Comparison of ENCODE assay signal across 9 mouse cellular contexts in genomic region chr16:48941805-48942204, GRCm38 (mm10). TPM values are rescaled to one million over a fixed set of nuclear protein-coding genes. Genes with fewer than 3 reads are reported as not detected.
DNase-seq lines count a peak whose midpoint lies in the region; ATAC-seq and TF ChIP-seq lines count a peak whose summit lies in the region.
"Had no signal": no experiment of that assay in that cellular context is flagged by ENCODE, and none has a peak within 500 bp of the region (broad histone marks: within the 10 kb centered on the region; RNA-seq: fewer than 3 reads in every experiment).

No protein-coding gene starts in this region.

- H3K4me3 ChIP-seq in kidney, postnatal 0 days (replicated peaks; ENCODE audit: low read depth, low read length), result no peak overlapping the region
- H3K4me3 ChIP-seq in kidney, embryonic 14.5 days (ENCODE audit: low read length), result no peak overlapping the region
- no peak overlapping the region for H3K4me3 ChIP-seq in E14TG2a.4 (replicated peaks; ENCODE audit: low read length)
- H3K4me3 ChIP-seq: embryonic facial prominence, embryonic 15.5 days had no signal

- H3K27me3 ChIP-seq in kidney, postnatal 0 days (ENCODE audit: insufficient read depth, low read length), result no peaks in the 10 kb centered on the region
- no peaks in the 10 kb centered on the region for H3K27me3 ChIP-seq in kidney, embryonic 14.5 days (ENCODE audit: control insufficient read depth, insufficient read depth, low read length)
- no peaks in the 10 kb centered on the region for H3K27me3 ChIP-seq in E14TG2a.4 (ENCODE audit: insufficient read depth, low read length)
- H3K27me3 ChIP-seq: embryonic facial prominence, embryonic 15.5 days had no signal

- no peaks in the 10 kb centered on the region for H3K4me1 ChIP-seq in kidney, postnatal 0 days (replicated peaks; ENCODE audit: insufficient read depth, low read length)
- H3K4me1 ChIP-seq in kidney, embryonic 14.5 days (ENCODE audit: control insufficient read depth, insufficient read depth, low read length), result no peaks in the 10 kb centered on the region
- H3K4me1 ChIP-seq in E14TG2a.4 (replicated peaks; ENCODE audit: low read depth, low read length), result no peaks in the 10 kb centered on the region
- H3K4me1 ChIP-seq: embryonic facial prominence, embryonic 15.5 days had no signal

- H3K4me2 ChIP-seq in kidney, postnatal 0 days (ENCODE audit: low read length), result no peak overlapping the region
- H3K4me2 ChIP-seq in kidney, embryonic 14.5 days (replicated peaks; ENCODE audit: low read depth, low read length), result no peak overlapping the region
- H3K4me2 ChIP-seq: embryonic facial prominence, embryonic 15.5 days had no signal

- no peaks in the 10 kb centered on the region for H3K9me3 ChIP-seq in kidney, postnatal 0 days (replicated peaks; ENCODE audit: low read length)
- no peaks in the 10 kb centered on the region for H3K9me3 ChIP-seq in kidney, embryonic 14.5 days (ENCODE audit: control insufficient read depth, low read length)
- no peaks in the 10 kb centered on the region for H3K9me3 ChIP-seq in E14TG2a.4 (ENCODE audit: low read length)
- H3K9me3 ChIP-seq: embryonic facial prominence, embryonic 15.5 days had no signal

- ATAC-seq in kidney, postnatal 0 days (replicated peaks; ENCODE audit: low FRiP score, low read depth), result no peak
- no peak for ATAC-seq in kidney, embryonic 14.5 days (ENCODE audit: low FRiP score, low TSS enrichment)
- no peak for ATAC-seq in megakaryocyte-erythroid progenitor cell, adult 5-6 weeks (replicated peaks; ENCODE audit: low FRiP score, low TSS enrichment, poor library complexity, severe bottlenecking)

- peak; percentile 62 for TF ChIP-seq CTCF in kidney, postnatal 0 days (IDR thresholded peaks at IDR 0.05; ENCODE audit: low read depth)
- peak; percentile 66 for TF ChIP-seq CTCF in E14TG2a.4 (conservative IDR thresholded peaks at IDR 0.05; ENCODE audit: low read length)

- 0 out of 2 replicates have a peak, but pooled peaks cover 8% of the 10 kb centered on the region for H3K36me3 ChIP-seq in kidney, postnatal 0 days (ENCODE audit: insufficient read depth, low read length)
- peaks cover 39% of the 10 kb centered on the region for H3K36me3 ChIP-seq in kidney, embryonic 14.5 days (ENCODE audit: control insufficient read depth, insufficient read depth, low read length)
- H3K36me3 ChIP-seq in E14TG2a.4 (ENCODE audit: insufficient read depth, low read length), result no peaks in the 10 kb centered on the region

- H3K27ac ChIP-seq in kidney, postnatal 0 days, result no peak overlapping the region
- no peak overlapping the region for H3K27ac ChIP-seq in kidney, embryonic 14.5 days (ENCODE audit: low read depth, low read length)
- H3K27ac ChIP-seq: embryonic facial prominence, embryonic 15.5 days had no signal

- 77% methylated on average over 1 of the region's 1 CpGs for WGBS in kidney, postnatal 0 days
- 81% methylated on average over 1 of the region's 1 CpGs for WGBS in kidney, embryonic 14.5 days

- no peak overlapping the region for H3K9ac ChIP-seq in kidney, postnatal 0 days (ENCODE audit: low read depth, low read length)
- no peak overlapping the region for H3K9ac ChIP-seq in kidney, embryonic 14.5 days (ENCODE audit: low read depth, low read length)
- H3K9ac ChIP-seq: embryonic facial prominence, embryonic 15.5 days had no signal

- peak; percentile 31 for DNase-seq in adrenal gland, postnatal 10 days
- DNase-seq in adrenal gland, postnatal 4 days (ENCODE audit: low spot score in 2 of 2), result no peak
- peak; percentile 54 for DNase-seq in kidney, postnatal 0 days (ENCODE audit: low spot score)
- peak; percentile 18 for DNase-seq in lung, postnatal 14 days
- DNase-seq in Muller cell, postnatal 12 days (ENCODE audit: inconsistent ontology term), result no peak

RNA-seq across cellular contexts. Expression of gene Dzip3, which starts 52.2 kb away (rescaled TPM):
- 10 to 100 TPM; 14.5 to 19.1 TPM for total RNA-seq in adrenal gland, postnatal 10 days (2021)
- 10 to 100 TPM; 22.2 to 25.1 TPM for total RNA-seq in adrenal gland, postnatal 4 days (2021)
- polyA plus RNA-seq in kidney, postnatal 0 days (2015; fragmentation: Nextera tagmentation; extraction: Ambion mirVana), result 17.5 and 18.2 TPM in 2 replicates
- polyA plus RNA-seq in kidney, embryonic 14.5 days (2014; fragmentation: Nextera tagmentation; extraction: Ambion mirVana), result 37.8 and 44.2 TPM in 2 replicates
- total RNA-seq in megakaryocyte-erythroid progenitor cell, adult 5-6 weeks (2014; fragmentation: Nextera tagmentation), result 27.4 and 29.4 TPM in 2 replicates
- total RNA-seq in megakaryocyte-erythroid progenitor cell, adult 5-6 weeks (2017), result 30.4 and 36.9 TPM in 2 replicates

RNA-seq across cellular contexts. Expression of gene Cip2a, which starts 52.2 kb away (rescaled TPM):
- 1 to 10 TPM; 7.4 to 7.7 TPM for total RNA-seq in adrenal gland, postnatal 10 days (2021)
- total RNA-seq in adrenal gland, postnatal 4 days (2021), result 10 to 100 TPM; 11.9 to 15.1 TPM
- polyA plus RNA-seq in kidney, postnatal 0 days (2015; fragmentation: Nextera tagmentation; extraction: Ambion mirVana), result 11.7 and 12.1 TPM in 2 replicates
- 33.4 and 37.7 TPM in 2 replicates for polyA plus RNA-seq in kidney, embryonic 14.5 days (2014; fragmentation: Nextera tagmentation; extraction: Ambion mirVana)
- total RNA-seq in megakaryocyte-erythroid progenitor cell, adult 5-6 weeks (2014; fragmentation: Nextera tagmentation), result 38.4 and 49.3 TPM in 2 replicates
- total RNA-seq in megakaryocyte-erythroid progenitor cell, adult 5-6 weeks (2017), result 87.4 and 92.6 TPM in 2 replicates

Comparison
In these comparisons a context has a peak if more than half of its experiments do, and no peak if none do; other contexts are left out.
1. DNase-seq: peak in adrenal gland, postnatal 10 days (single experiment), kidney, postnatal 0 days (single experiment) and lung, postnatal 14 days (single experiment); none in adrenal gland, postnatal 4 days (0 of 2) and Muller cell, postnatal 12 days (single experiment).